Mouse (Mus musculus) right cerebral cortex, postnatal 4 days (tissue): Measurements from ENCODE around the gene Rfx7.

Experiments
- DNase-seq: peaks from one replicate; pipeline ENCODE4 v3.0.0-alpha.2; 2022

Rfx7 gene

GRCm38 (mm10) chr9:72531996-72532380, at the start of gene Rfx7:
TSS of gene Rfx7 (plus strand) at chr9:72532240.
- DNase-seq: peak; percentile 80

GRCm38 (mm10) chr9:72488523-72488922, 43.5 kb upstream of the Rfx7 start:
- DNase-seq: no peak

DNA sequence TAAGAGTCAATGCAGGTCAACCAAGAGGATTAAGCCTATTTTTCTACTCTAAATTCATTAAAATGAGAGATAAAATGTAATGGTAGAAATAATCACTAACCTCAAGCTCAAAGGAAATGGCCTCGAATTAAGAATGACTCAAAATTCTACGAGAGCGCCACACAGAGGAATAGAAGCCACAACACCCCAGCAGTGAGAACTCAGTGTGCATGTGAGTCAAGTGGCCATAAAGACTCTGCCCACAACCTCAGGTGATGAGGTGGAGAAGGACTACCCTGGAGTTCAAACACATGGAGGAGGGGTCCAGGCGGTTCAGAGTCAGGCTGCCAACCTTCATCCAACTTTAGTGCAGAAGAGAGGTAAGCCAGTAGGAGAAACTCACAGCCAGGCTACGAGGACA, 42.9 kb upstream of the Rfx7 start:
- DNase-seq: no peak

GRCm38 (mm10) chr9:72491559-72492193, 40.4 kb upstream of the Rfx7 start:
- DNase-seq: peak; percentile 82

GRCm38 (mm10) chr9:72492194-72492565, 39.9 kb upstream of the Rfx7 start, which contains the start of gene Tex9:
TSS of gene Tex9 (minus strand) at chr9:72492212.
- no peak for DNase-seq

GRCm38 (mm10) chr9:72493465-72493864, 38.6 kb upstream of the Rfx7 start:
- no peak for DNase-seq

DNA sequence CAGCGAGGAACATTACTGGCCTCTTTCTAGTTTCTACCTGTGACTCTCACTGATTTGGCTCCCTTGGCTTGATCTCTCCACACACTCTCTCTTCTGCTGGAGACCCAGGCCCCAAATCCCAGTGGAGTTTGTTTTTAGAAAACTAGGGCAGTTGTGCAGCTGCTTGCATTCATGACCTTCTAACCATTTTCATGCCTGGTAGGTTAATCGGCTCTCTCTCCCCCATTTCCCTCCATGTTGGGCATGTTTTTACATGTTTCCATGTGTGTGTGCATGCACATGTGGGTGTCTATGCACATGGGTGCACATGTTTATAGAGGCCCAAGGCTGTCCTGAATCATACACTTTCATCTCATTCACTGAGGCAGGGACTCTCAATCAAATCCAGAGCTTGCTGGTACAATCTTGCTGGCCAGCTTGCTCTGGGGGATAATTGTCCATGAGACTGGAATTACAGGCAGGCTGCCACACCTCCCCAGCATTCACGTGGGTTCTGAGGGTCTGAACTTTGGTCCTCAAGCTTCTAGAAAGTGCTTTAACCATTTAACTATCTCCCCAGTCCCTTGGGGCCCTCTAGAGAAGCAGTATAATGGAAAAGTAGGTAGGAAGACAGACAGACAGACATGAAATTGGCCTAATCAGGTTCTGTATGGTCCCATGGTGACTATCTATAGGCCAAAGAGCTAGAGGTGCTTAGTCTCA, 37.9 kb upstream of the Rfx7 start:
- DNase-seq: no peak

DNA sequence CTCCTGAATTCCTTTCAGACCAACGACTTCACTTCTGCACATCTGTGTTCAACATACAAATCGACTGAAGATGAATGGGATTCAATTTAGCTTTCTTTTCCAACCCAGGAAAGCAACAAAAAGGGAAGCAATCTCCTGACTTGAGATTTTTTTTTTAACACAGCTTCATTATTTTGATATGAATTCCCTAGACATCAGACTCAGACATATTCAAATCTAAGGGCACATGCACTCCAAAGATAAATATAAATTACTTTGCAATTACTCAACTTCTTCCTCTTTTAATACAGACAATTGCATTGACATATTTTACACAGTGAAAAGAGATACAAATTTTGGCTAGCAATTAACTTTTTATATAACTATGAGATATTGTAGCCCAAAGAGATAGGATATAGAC, 35.3 kb upstream of the Rfx7 start:
- DNase-seq: no peak

DNA sequence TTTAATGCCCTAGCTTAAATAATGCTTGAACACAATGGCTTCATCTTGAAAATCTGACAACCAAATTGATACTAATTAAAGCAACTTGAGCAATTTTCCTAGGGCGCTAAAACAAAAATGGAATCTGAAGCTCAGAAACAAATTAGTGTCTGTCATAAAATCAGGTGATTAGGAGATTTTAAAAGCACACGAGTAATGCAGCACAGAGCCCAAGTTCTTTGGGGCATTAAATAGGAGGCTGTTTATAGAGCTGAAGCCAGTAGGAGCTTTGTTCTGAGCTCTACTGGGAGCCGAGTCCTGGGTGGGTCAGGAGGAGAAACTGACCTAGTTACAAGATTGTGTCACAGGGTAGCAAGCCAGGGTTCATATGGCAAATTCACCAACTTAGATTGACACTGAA, 34.9 kb upstream of the Rfx7 start:
- DNase-seq: no peak

GRCm38 (mm10) chr9:72512229-72512981, 19.6 kb upstream of the Rfx7 start:
- no peak for DNase-seq

DNA sequence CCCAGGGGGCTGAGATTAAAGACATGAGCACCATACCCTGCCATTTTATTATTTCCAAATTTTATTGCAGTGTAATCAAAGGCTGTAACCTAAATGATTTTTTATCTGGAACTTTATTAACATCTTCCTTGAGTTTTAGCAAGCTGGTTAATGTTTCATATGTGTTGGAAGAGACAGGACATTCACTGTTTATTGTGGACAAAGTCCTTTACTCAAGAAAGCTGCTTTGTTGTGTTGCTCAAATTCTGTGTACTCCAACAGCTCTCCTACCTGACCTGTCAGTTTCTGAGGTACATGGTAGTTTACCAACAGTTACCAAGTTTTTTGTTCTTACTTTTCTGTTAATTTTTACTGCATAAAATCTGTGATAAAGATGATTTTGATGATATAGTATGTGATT, 16.7 kb upstream of the Rfx7 start:
- DNase-seq: no peak

GRCm38 (mm10) chr9:72519246-72519645, 12.8 kb upstream of the Rfx7 start:
- no peak for DNase-seq

DNA sequence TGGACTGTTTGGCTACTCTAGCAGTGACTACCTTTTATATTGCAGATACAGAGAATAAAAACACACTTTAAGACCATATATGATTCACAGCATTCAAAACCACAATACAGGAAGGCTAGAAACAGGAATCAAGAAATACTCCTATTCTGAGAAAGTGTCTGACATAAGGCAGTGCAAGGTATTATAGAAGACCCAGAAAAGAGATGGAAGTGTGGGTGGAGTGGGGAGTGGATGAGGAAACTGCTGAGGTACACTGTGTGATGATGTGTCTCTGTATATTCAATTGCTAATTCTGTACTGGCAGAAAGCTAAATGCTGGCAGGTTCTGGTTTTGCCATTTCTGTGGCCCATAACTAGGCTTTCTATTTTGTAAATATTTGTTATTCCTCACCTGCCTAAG, 11.2 kb upstream of the Rfx7 start:
- no peak for DNase-seq

DNA sequence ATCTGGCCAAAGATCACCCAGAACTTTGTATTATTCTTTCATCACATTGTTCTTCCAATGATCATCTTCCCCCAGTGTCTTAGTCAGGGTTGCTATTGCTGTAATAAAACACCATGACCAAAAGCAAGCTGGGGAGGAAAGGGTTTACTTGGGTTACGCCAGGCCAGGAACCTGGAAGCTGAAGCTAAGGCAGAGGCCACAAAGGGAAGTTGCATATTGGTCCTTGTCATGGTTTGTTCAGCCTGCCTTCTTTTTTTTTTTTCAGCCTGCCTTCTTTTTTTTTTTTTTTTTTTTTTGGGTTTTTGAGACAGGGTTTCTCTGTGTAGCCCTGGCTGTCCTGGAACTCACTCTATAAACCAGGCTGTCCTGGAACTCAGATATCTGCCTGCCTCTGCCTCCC, 5.9 kb upstream of the Rfx7 start:
- no peak for DNase-seq

GRCm38 (mm10) chr9:72530237-72530636, 1.8 kb upstream of the Rfx7 start:
- DNase-seq: peak; percentile 79

DNA sequence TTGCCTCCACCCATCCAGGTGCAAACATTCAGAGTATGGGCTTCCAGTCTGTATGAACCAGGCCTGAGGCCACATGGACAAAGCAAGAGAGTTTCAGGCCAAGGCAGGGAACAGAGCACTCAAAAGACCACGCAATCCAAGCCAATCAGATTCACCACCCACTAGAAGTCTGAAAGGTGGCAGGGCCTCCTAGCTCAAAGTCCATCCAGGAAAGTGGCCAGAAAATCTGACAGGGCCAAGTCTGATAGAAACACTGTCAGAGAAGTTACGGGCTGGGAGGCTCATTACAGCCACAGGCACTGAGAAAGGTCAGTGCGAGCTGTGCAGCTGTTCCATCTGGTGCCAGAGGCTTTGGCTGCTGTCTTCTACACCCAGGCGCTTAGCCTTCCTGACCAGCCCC, 1.2 kb upstream of the Rfx7 start:
- DNase-seq: no peak

GRCm38 (mm10) chr9:72531291-72531995, 597 bp upstream of the Rfx7 start:
- peak; percentile 80 for DNase-seq

DNA sequence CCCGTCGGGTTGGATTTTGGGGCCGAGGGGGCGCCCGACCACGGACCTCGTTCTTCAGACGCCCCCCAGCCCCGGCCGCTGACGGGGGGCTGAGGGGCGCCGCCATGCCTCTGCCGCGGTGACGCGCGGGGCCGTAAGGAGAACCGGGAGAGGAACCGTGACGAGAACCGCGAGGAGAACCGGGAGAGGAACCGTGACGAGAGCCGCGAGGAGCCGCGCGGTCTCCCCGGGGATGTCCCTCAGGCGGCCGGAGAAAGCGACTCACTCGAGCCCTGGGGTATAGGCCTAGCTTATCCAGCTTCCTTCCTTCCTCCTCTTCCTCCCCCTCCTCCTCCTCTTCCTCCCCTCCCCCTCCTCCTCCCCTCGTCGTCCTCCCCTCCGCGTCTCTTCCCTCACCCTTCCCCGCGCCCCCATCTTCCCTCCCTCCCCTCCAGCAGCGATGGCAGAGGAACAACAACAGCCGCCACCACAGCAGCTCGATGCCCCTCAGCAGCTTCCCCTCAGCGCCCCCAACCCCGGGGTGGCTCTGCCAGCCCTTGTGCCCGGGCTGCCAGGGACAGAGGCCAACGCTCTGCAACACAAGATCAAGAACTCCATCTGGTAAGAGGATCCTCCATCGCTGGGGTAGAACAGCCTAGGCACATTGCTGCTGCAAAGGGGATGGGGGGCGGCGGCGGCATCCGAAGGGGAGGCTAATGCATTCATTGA, 495 bp downstream of the Rfx7 start:
- peak; percentile 67 for DNase-seq

DNA sequence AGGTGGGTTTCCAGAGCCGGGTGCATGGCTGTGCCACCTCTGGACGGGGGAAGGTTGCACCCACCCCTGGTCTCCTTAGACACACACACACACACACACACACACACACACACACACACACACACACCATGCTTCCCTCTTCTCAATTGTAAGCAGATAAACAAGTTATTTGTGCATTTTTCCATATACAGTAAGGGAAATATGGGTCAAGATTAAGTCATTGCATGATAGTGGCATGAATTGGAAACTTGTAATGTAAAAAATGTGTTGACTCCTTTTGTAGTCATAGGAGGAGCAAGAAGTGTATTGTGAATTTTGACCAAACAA, 1.0 kb downstream of the Rfx7 start:
- DNase-seq: no peak

DNA sequence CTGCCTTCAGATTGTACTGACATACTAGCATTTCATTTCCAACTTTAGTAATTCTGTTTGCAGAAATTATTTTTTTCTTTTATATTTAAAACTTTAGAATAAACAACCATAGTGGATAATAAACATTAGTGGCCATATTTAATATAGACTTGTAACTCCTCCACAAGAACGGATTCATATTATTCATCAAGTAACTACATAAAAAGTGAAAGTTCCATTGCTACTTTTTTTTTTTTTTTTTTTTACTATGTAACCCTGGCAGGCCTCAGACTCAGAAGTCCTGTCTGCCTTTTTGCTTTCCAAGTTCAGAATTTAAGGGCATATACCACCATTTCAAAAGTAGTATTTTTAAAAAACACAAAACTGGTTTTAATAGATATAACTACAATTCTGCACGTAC, 2.9 kb downstream of the Rfx7 start:
- DNase-seq: no peak

DNA sequence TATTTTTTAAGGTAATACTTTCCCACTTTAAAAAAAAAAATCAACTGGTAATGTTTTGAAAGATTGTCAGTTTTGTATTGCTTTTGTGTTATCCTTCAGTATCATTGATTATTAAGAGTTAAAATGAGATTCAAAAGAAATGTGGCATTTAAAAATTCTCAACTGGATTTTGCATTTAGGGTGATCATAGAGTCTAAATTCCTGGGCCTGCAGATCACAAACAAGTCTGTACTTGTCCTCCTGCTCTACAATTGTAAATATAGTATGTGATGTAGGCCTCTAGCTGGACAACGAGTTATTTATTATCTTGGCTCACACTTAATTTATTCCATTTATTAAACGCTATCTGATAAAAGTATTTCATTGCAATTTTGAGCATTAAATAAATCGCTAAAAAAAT, 3.4 kb downstream of the Rfx7 start:
- DNase-seq: no peak

- DNase-seq: no peak
Measured at GRCm38 (mm10) chr9:72537086-72537485, 5.0 kb downstream of the Rfx7 start.

- no peak for DNase-seq
Measured at GRCm38 (mm10) chr9:72543590-72543989, 11.6 kb downstream of the Rfx7 start.
